Mouse (Mus musculus): ENCODE data around the gene Baz2a. TPM values are rescaled to one million over a fixed set of nuclear protein-coding genes. Genes with fewer than 3 reads are reported as not detected.

The Baz2a gene
- polyA plus RNA-seq, 1 experiment, result 39.0 TPM

DNA sequence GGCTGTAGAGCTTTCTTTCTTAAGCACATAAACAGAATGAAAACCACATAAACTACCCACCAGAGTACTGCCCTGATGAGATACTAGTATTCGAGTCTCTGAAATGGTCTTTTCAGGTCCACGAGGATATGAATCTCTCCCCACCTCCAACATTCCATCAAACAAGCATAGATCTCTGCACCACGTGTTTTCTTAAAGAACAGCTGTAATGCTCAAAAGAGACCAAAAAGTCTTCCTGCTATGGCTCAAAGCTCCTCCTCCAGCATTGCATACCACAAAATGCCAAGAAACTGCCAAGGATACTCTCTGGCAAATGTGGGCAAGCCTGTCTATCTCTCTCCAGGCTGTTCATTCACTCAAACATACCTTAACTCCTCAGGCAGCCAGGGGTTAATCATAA is 83.9 kb downstream of the Baz2a start:
- Histone ChIP-seq H3K36me3 (ENCODE audit: control insufficient read depth, insufficient read depth, low read length) (no peaks in the 10 kb centered on the region), H3K4me3 (ENCODE audit: extremely low read depth, insufficient read depth, insufficient read length) (peak overlapping the region; percentile 99; the same call in 1 of the 2 replicates), H3K4me1 (ENCODE audit: control insufficient read depth, insufficient read depth, insufficient read length) (peaks cover 7% of the 10 kb centered on the region; the same call in 1 of the 2 replicates), H3K27ac (ENCODE audit: insufficient read depth, low read length) (no peak overlapping the region), H3K27me3 (ENCODE audit: control insufficient read depth, insufficient read depth, low read length) (no peaks in the 10 kb centered on the region)
- DNase-seq (ENCODE audit: low read depth in 1 of 2, low spot score in 2 of 2), result no peak
- 9% methylated on average over 3 of the region's 3 CpGs for WGBS
- no peak for TF ChIP-seq POLR2A (IDR thresholded peaks at IDR 0.05; ENCODE audit: low read depth, low read length)
- no peak for TF ChIP-seq CTCF (IDR thresholded peaks at IDR 0.05; ENCODE audit: extremely low read depth, insufficient read depth, insufficient read length, insufficient replicate concordance)

DNA sequence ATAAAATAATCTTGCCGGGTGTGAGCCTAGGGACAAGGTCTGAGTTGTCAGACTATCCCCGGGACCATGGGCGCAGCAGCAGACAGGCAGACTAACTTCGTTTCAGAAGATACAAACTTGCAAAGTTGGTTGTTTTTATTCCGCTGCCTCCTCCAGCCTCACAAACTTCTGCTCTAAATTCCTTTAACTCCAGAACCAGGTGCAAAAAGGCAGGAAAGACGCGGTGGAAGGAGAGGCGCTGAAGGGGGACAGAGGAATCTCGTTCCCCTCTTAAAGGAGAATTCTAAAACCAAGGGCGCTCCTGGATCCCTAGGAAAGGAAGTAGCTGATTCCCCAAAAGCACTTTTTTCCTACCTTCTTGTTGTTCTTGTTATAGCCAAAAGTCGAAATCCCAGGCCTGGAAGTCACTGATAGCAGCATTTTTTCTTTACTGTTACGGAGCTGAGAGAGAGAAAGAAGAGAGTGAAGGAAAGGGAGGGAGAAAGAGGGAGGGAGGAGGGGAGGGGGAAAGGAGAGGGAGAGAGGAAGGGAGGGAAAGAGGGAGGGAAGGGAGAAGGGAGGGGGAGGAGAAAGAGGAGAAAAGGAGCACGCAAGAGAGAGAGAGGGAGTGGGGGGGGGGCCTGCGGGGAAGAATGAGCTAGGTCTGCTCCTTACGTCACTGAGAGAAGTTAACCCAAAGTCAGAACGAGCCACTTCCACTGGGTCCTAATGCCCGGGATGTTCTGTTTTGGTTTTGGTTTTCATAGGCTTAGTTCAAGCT is 84.8 kb downstream of the Baz2a start:
- WGBS, result under 1% methylated on average over 17 of the region's 17 CpGs
- H3K27ac ChIP-seq (ENCODE audit: insufficient read depth, low read length), result 0 out of 2 replicates have a peak overlapping the region, but pooled peaks have one; percentile 15
- DNase-seq (ENCODE audit: low read depth in 1 of 2, low spot score in 2 of 2), result peak; percentile 70 to 71
- TF ChIP-seq POLR2A (IDR thresholded peaks at IDR 0.05; ENCODE audit: low read depth, low read length) (no peak), CTCF (IDR thresholded peaks at IDR 0.05; ENCODE audit: extremely low read depth, insufficient read depth, insufficient read length, insufficient replicate concordance) (no peak)
- peaks cover 7% of the 10 kb centered on the region; the same call in 1 of the 2 replicates for H3K4me1 ChIP-seq (ENCODE audit: control insufficient read depth, insufficient read depth, insufficient read length)
- H3K27me3 ChIP-seq (ENCODE audit: control insufficient read depth, insufficient read depth, low read length), result no peaks in the 10 kb centered on the region
- no peaks in the 10 kb centered on the region for H3K36me3 ChIP-seq (ENCODE audit: control insufficient read depth, insufficient read depth, low read length)
- peak overlapping the region; percentile 99 for H3K4me3 ChIP-seq (ENCODE audit: extremely low read depth, insufficient read depth, insufficient read length)

DNA sequence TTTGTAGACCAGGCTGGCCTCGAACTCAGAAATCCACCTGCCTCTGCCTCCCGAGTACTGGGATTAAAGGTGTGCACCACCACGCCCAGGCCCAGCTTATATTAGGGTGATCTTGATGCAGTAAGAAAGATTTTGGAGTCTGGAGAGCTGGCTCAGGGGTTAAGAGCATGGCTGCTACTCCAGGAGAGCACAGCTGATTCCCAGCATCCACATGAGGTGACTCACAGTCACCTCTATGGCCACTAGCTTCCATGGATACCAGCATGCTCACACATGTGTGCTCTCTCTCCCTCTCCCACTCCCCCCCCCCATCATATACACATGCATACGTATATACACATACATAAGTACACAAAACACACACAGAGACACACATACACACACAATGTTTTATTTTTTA is 85.9 kb downstream of the Baz2a start:
- H3K4me1 ChIP-seq (ENCODE audit: control insufficient read depth, insufficient read depth, insufficient read length), result peaks cover 7% of the 10 kb centered on the region; the same call in 1 of the 2 replicates
- no peaks in the 10 kb centered on the region for H3K27me3 ChIP-seq (ENCODE audit: control insufficient read depth, insufficient read depth, low read length)
- TF ChIP-seq CTCF (IDR thresholded peaks at IDR 0.05; ENCODE audit: extremely low read depth, insufficient read depth, insufficient read length, insufficient replicate concordance) (no peak), POLR2A (IDR thresholded peaks at IDR 0.05; ENCODE audit: low read depth, low read length) (no peak)
- H3K36me3 ChIP-seq (ENCODE audit: control insufficient read depth, insufficient read depth, low read length), result no peaks in the 10 kb centered on the region
- WGBS, result 90% methylated on average over 4 of the region's 4 CpGs
- no peak overlapping the region; the same call in 1 of the 2 replicates for H3K4me3 ChIP-seq (ENCODE audit: extremely low read depth, insufficient read depth, insufficient read length)
- H3K27ac ChIP-seq (ENCODE audit: insufficient read depth, low read length), result no peak overlapping the region
- DNase-seq (ENCODE audit: low read depth in 1 of 2, low spot score in 2 of 2), result no peak

Other genes with a start within 250 kb of the Baz2a start
- gene Rdh19, start 241.6 kb upstream of the Baz2a start, polyA plus RNA-seq (2012; rRNA removed), result not detected in 2 replicates
- gene Rdh16f2, start 225.1 kb upstream of the Baz2a start, polyA plus RNA-seq (2012; rRNA removed), result 0.08 TPM in 1 of 2 replicates, not detected in the other
- gene Rdh7, start 202.8 kb upstream of the Baz2a start, polyA plus RNA-seq (2012; rRNA removed), result 0.06 and 0.08 TPM in 2 replicates
- gene Sdr9c7, start 193.1 kb upstream of the Baz2a start, polyA plus RNA-seq (2012; rRNA removed), result 0.04 and 0.15 TPM in 2 replicates
- not detected in 2 replicates for gene Hsd17b6, start 84.0 kb upstream of the Baz2a start, polyA plus RNA-seq (2012; rRNA removed)
- gene Prim1, start 76.4 kb upstream of the Baz2a start, polyA plus RNA-seq (2012; rRNA removed), result 3.9 and 4.2 TPM in 2 replicates
- 124 and 171 TPM in 2 replicates for gene Naca, start 56.0 kb upstream of the Baz2a start, polyA plus RNA-seq (2012; rRNA removed)
- 20.2 and 59.3 TPM in 2 replicates for gene Ptges3, start 32.6 kb upstream of the Baz2a start, polyA plus RNA-seq (2012; rRNA removed)
- 803 and 1,529 TPM in 2 replicates for gene Atp5b, start 8.3 kb upstream of the Baz2a start, polyA plus RNA-seq (2012; rRNA removed)
- 30.0 and 37.0 TPM in 2 replicates for gene Rbms2, start 88.7 kb downstream of the Baz2a start, polyA plus RNA-seq (2012; rRNA removed)
- gene Gls2, start 102.9 kb downstream of the Baz2a start, polyA plus RNA-seq (2012; rRNA removed), result 4.7 and 6.6 TPM in 2 replicates
- 6.0 and 7.6 TPM in 2 replicates for gene Spryd4, start 120.2 kb downstream of the Baz2a start, polyA plus RNA-seq (2012; rRNA removed)
- gene Mip, start 134.3 kb downstream of the Baz2a start, polyA plus RNA-seq (2012; rRNA removed), result 0.08 TPM in 1 of 2 replicates, not detected in the other
- 4.8 and 6.7 TPM in 2 replicates for gene Timeless, start 140.5 kb downstream of the Baz2a start, polyA plus RNA-seq (2012; rRNA removed)
- gene Apon, start 162.5 kb downstream of the Baz2a start, polyA plus RNA-seq (2012; rRNA removed), result 0.06 and 0.20 TPM in 2 replicates
- gene Apof, start 177.1 kb downstream of the Baz2a start, polyA plus RNA-seq (2012; rRNA removed), result 1.0 and 1.4 TPM in 2 replicates
- 34.6 and 42.1 TPM in 2 replicates for gene Stat2, start 179.0 kb downstream of the Baz2a start, polyA plus RNA-seq (2012; rRNA removed)
- not detected in 2 replicates for gene Il23a, start 207.2 kb downstream of the Baz2a start, polyA plus RNA-seq (2012; rRNA removed)
- gene Pan2, start 211.8 kb downstream of the Baz2a start, polyA plus RNA-seq (2012; rRNA removed), result 25.7 and 30.6 TPM in 2 replicates
- 15.9 and 17.2 TPM in 2 replicates for gene Cnpy2, start 230.9 kb downstream of the Baz2a start, polyA plus RNA-seq (2012; rRNA removed)
- gene Cs, start 246.2 kb downstream of the Baz2a start, polyA plus RNA-seq (2012; rRNA removed), result 70.4 and 89.2 TPM in 2 replicates